Mouse (Mus musculus) CH12.LX (cell line): Measurements from ENCODE around the gene Apoa2. TPM values are rescaled to one million over a fixed set of nuclear protein-coding genes. Genes with fewer than 3 reads are reported as not detected.

Experiments used
- DNase-seq: peaks from one replicate; pipeline ENCODE4 v3.0.0-alpha.2; 2013; ENCODE audit errors: extremely low read depth
- H3K27ac ChIP-seq: 2 replicates; pipeline ENCODE4 v1.5.1; 2012; ENCODE audit warnings: low read depth, mild to moderate bottlenecking, control low read depth, moderate library complexity; ENCODE audit not compliant: insufficient read depth
- H3K27me3 ChIP-seq: replicated peaks from 2 replicates; pipeline ENCODE3; 2012; ENCODE audit warnings: inconsistent platforms
- H3K36me3 ChIP-seq, 2 experiments: replicated peaks in 1 of 2; 2 replicates each; pipeline versions ENCODE3 to v1.6.1; 2012; ENCODE audit warnings: inconsistent platforms in 1 of 2, low read length in 1 of 2, mild to moderate bottlenecking in 1 of 2, mixed read lengths in 1 of 2, moderate library complexity in 1 of 2; ENCODE audit not compliant: control insufficient read depth in 1 of 2, insufficient read depth in 1 of 2
- H3K4me1 ChIP-seq, 2 experiments: 2 replicates each; pipeline ENCODE4 v1.6.1; 2012; ENCODE audit warnings: inconsistent platforms in 1 of 2, moderate library complexity in 1 of 2; ENCODE audit not compliant: insufficient read depth in 2 of 2, control insufficient read depth in 1 of 2
- H3K4me2 ChIP-seq: 2 replicates; pipeline ENCODE4 v1.6.1; 2012; ENCODE audit warnings: low read depth, mild to moderate bottlenecking, control low read depth; ENCODE audit not compliant: poor library complexity, insufficient read depth, severe bottlenecking
- H3K4me3 ChIP-seq, 3 experiments: fragments of 150-350 bp in 1 of 3; sonication (generic) in 1 of 3; replicated peaks in 1 of 3; 2 replicates each; pipeline versions ENCODE3 to v1.5.1; 2011 to 2012; ENCODE audit warnings: low read depth in 2 of 3, low read length in 2 of 3, mild to moderate bottlenecking in 2 of 3, moderate library complexity in 2 of 3, control low read depth in 1 of 3, improper control_type of control experiment in 1 of 3, inconsistent platforms in 1 of 3, mixed read lengths in 1 of 3; ENCODE audit not compliant: poor library complexity in 1 of 3
- H3K79me2 ChIP-seq: replicated peaks from 2 replicates; pipeline ENCODE4 v1.6.1; 2012; ENCODE audit warnings: mild to moderate bottlenecking, moderate library complexity; ENCODE audit not compliant: control insufficient read depth, poor library complexity, insufficient read depth, severe bottlenecking; ENCODE audit errors: extremely low read depth
- H3K9ac ChIP-seq: 2 replicates; pipeline ENCODE4 v1.6.1; 2012; ENCODE audit warnings: low read depth, mild to moderate bottlenecking, control low read depth, moderate library complexity; ENCODE audit not compliant: insufficient read depth
- H3K9me3 ChIP-seq: replicated peaks from 2 replicates; pipeline ENCODE3; 2012; ENCODE audit warnings: low read length, inconsistent platforms, mixed read lengths
- CHD1 ChIP-seq: IDR thresholded peaks from 2 replicates; pipeline ENCODE4 v1.6.1; 2012; ENCODE audit warnings: low read depth, low read length, improper control_type of control experiment, inconsistent platforms
- EP300 ChIP-seq: IDR thresholded peaks from 2 replicates; pipeline ENCODE4 v1.6.1; 2011; ENCODE audit warnings: low read length, improper control_type of control experiment
- IRF4 ChIP-seq: IDR thresholded peaks from 2 replicates; pipeline ENCODE4 v1.6.1; 2014; ENCODE audit warnings: low read depth, mild to moderate bottlenecking, inconsistent platforms, low read length, improper control_type of control experiment
- JUN ChIP-seq: IDR thresholded peaks from 2 replicates; pipeline ENCODE4 v1.6.1; 2011; ENCODE audit warnings: low read depth, mild to moderate bottlenecking, low read length, improper control_type of control experiment, moderate library complexity; ENCODE audit not compliant: insufficient read depth
- KAT2A ChIP-seq: IDR thresholded peaks from 2 replicates; pipeline ENCODE4 v1.6.1; 2012; ENCODE audit warnings: low read length, improper control_type of control experiment, inconsistent platforms; ENCODE audit not compliant: insufficient replicate concordance
- MAX ChIP-seq: IDR thresholded peaks from 2 replicates; pipeline ENCODE4 v1.6.1; 2011; ENCODE audit warnings: low read length, improper control_type of control experiment
- MEF2A ChIP-seq: IDR thresholded peaks from 2 replicates; pipeline ENCODE4 v1.6.1; 2014; ENCODE audit warnings: low read depth, mild to moderate bottlenecking, inconsistent platforms, low read length, improper control_type of control experiment, borderline replicate concordance
- MXI1 ChIP-seq: IDR thresholded peaks from 2 replicates; pipeline ENCODE4 v1.6.1; 2011; ENCODE audit warnings: mild to moderate bottlenecking, low read depth, low read length, improper control_type of control experiment
- MYC ChIP-seq: IDR thresholded peaks from 2 replicates; pipeline ENCODE4 v1.6.1; 2011; ENCODE audit warnings: low read depth, mild to moderate bottlenecking, improper control_type of control experiment, low read length
- NELFE ChIP-seq: IDR thresholded peaks from 2 replicates; pipeline ENCODE4 v1.6.1; 2011; ENCODE audit warnings: low read depth, low read length, improper control_type of control experiment
- POLR2A ChIP-seq: IDR thresholded peaks from 2 replicates; pipeline ENCODE4 v1.6.1; 2011; ENCODE audit warnings: low read depth, mild to moderate bottlenecking, improper control_type of control experiment, low read length
- SIN3A ChIP-seq: IDR thresholded peaks from 2 replicates; pipeline ENCODE4 v1.6.1; 2012; ENCODE audit warnings: low read length, improper control_type of control experiment, inconsistent platforms
- UBTF ChIP-seq: IDR thresholded peaks from 2 replicates; pipeline ENCODE4 v1.6.1; 2012; ENCODE audit warnings: low read depth, mild to moderate bottlenecking, inconsistent platforms, low read length, improper control_type of control experiment, moderate library complexity
- USF1 ChIP-seq: IDR thresholded peaks from 2 replicates; pipeline ENCODE4 v1.6.1; 2014; ENCODE audit warnings: low read depth, mild to moderate bottlenecking, inconsistent platforms, low read length, improper control_type of control experiment
- USF2 ChIP-seq: conservative IDR thresholded peaks from 2 replicates; pipeline ENCODE4 v1.6.1; 2011; ENCODE audit warnings: low read depth, low read length, improper control_type of control experiment
- ZKSCAN1 ChIP-seq: IDR thresholded peaks from 2 replicates; pipeline ENCODE4 v1.6.1; 2012; ENCODE audit warnings: low read depth, inconsistent platforms, low read length, improper control_type of control experiment, borderline replicate concordance
- dilution Hi-C: fragments of 300-500 bp; cut with MboI; formaldehyde crosslinking; loops from 2 replicates; pipeline ENCODE4 v1.14.3; 2020; ENCODE audit warnings: low sequenced_read_pairs; ENCODE audit not compliant: extremely low pct_unique_long_range_greater_than_20kb, extremely low pct_ligation_motif_present
- in situ Hi-C: fragments of 300-500 bp; cut with MboI; formaldehyde crosslinking; loops from 3 replicates; pipeline ENCODE4 v1.14.3; 2019; ENCODE audit warnings: low sequenced_read_pairs, low pct_ligation_motif_present, low pct_unique_long_range_greater_than_20kb, mixed read lengths
- polyA plus RNA-seq: library from polyadenylated mRNA; unstranded; fragments of >175 nt; gene quantifications from 2 replicates; pipeline ENCODE4 v1.2.1, GENCODE M21; 2012; ENCODE audit warnings: low read depth; ENCODE audit not compliant: insufficient read length
- total RNA-seq, 2 experiments: library from RNA; depleted of rRNA; stranded (reverse); fragments of 300-350 nt in 1 of 2; fragments of >200 nt in 1 of 2; gene quantifications; 2 replicates each; pipeline ENCODE4 v1.2.3; 2012 to 2014

Gene Apoa2
- total and polyA plus RNA-seq, 3 experiments = 3.0 to 5.3 (median 3.1) TPM

DNA sequence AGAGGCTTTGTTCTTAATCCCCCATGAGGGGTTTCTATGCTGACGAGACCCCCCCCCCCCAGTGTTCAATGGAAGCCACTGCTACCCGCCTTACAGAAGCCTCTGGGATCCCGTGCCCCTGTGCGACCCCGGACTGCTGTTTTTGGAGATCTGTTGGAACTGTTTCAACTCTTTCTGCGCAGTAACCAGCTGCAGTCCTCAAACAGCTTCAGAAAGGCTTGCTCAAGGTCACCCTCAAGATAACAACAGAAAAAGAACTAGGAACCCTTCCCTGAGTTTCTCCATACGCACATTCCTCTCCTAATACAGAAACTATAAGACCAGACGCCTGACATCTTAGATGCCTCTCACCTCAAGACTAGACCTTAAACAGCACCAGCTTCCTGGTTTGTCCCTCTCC is 35.8 kb upstream of the Apoa2 start:
- TF ChIP-seq IRF4 = no peak
- no peak for TF ChIP-seq NELFE
- TF ChIP-seq POLR2A = no peak
- TF ChIP-seq ZKSCAN1 = no peak
- no peak for TF ChIP-seq USF1
- no peak for TF ChIP-seq SIN3A
- TF ChIP-seq MAX = no peak
- no peak for TF ChIP-seq KAT2A
- no peak for TF ChIP-seq MYC
- TF ChIP-seq EP300 = no peak
- TF ChIP-seq MEF2A = no peak
- TF ChIP-seq, all 38 proteins: peak for 0
- Histone ChIP-seq H3K9me3 (no peaks in the 10 kb centered on the region), H3K36me3 (no peaks in the 10 kb centered on the region), H3K27me3 (peaks cover 2% of the 10 kb centered on the region), H3K4me1 (peaks cover 3 to 8% of the 10 kb centered on the region in 2 experiments), H3K4me2 (no peak overlapping the region), H3K27ac (no peak overlapping the region), H3K79me2 (no peaks in the 10 kb centered on the region), H3K9ac (no peak overlapping the region), H3K4me3 (no peak overlapping the region)
- in situ Hi-C loops (no loop called here), dilution Hi-C loops (no loop called here)
- no peak for DNase-seq

DNA sequence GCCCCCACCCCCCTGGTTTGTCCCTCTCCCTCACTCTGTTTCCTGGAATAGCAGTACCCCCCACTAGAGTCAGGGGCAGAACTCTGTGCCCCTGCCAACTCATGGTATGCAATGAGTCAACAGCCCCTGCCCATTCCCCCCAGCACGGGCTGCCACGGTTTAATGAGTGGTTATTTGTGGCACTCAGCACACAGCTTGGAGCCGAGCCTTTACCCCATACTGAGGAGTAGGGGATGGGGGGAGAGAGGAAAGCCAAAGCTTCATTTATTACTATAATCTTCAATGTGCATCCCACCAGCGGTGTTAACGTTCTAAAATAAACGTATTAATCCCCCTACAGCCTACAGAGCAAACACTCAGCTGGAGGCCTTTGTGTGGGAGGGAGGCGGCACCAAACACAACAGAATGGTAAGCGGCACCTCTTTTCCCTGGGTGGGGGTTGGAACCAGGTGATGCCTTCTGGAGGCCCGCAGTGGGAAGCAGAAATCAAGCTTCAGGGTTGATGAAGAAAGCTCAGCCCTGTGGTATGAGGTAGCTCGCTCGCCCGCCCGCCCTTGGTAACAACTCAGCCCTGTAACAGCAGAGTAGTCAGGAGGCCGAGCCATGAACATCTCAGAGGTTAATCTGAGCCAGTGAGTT is 35.3 kb upstream of the Apoa2 start:
- no peak overlapping the region for H3K4me2 ChIP-seq

DNA sequence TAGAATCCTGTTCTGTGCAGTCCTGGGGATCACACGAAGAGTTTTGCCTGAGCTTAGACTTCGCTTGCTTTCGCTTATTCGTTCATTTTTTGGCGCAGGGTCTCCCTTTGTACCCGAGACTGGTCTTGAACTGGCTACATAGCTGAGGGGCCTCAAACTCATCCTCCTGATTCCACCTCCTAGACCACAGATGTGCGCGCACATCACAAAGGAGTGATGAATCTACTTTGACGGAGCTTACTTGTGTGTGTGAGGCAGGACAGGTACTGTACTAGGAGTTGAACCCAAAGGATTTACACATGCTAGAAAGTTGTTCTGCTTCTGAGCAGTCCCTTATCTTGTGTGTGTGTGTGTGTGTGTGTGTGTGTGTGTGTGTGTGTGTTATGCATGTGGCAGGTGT is 34.0 kb upstream of the Apoa2 start:
- Histone ChIP-seq H3K4me1 (no peaks in the 10 kb centered on the region), H3K27me3 (peaks cover 15% of the 10 kb centered on the region), H3K4me3 (no peak overlapping the region), H3K36me3 (no peaks in the 10 kb centered on the region), H3K4me2 (no peak overlapping the region), H3K9ac (no peak overlapping the region), H3K27ac (no peak overlapping the region), H3K79me2 (no peaks in the 10 kb centered on the region), H3K9me3 (no peaks in the 10 kb centered on the region)
- no peak for DNase-seq
- dilution Hi-C loops (no loop called here), in situ Hi-C loops (no loop called here)
- TF ChIP-seq USF2 = no peak
- no peak for TF ChIP-seq JUN
- no peak for TF ChIP-seq UBTF
- no peak for TF ChIP-seq MXI1

More for the DNA sequence above, 35.3 kb upstream of the Apoa2 start:
- dilution Hi-C loops = no loop called here
- DNase-seq = no peak
- H3K4me3 ChIP-seq = no peak overlapping the region
- no peaks in the 10 kb centered on the region for H3K9me3 ChIP-seq
- no peaks in the 10 kb centered on the region for H3K79me2 ChIP-seq
- peaks cover 6% of the 10 kb centered on the region for H3K27me3 ChIP-seq
- TF ChIP-seq JUN (no peak), CHD1 (no peak)
- in situ Hi-C loops = no loop called here
- H3K36me3 ChIP-seq = no peaks in the 10 kb centered on the region
- H3K27ac ChIP-seq = no peak overlapping the region
- H3K4me1 ChIP-seq = peaks cover 0 to 2% of the 10 kb centered on the region in 2 experiments; a peak in 1 of 4 replicates
- no peak overlapping the region for H3K9ac ChIP-seq
